Mouse (Mus musculus) lung, embryonic 16.5 days (tissue): Measurements from ENCODE around the gene Prl2c5. TPM values are rescaled to one million over a fixed set of nuclear protein-coding genes. Genes with fewer than 3 reads are reported as not detected.

Source experiments
- polyA plus RNA-seq: library from polyadenylated mRNA; unstranded; fragments of >200 nt; fragmentation: Nextera tagmentation; extraction: Ambion mirVana; gene quantifications from 2 replicates; pipeline ENCODE4 v1.2.1, GENCODE M21; 2015

Gene Prl2c5
- polyA plus RNA-seq, 1 experiment from 2014 or later = not detected

Other genes starting within 250 kb of the Prl2c5 start
- gene Prl2c2, start 177.3 kb upstream of the Prl2c5 start, polyA plus RNA-seq = not detected in 2 replicates
- 14.2 and 18.9 TPM in 2 replicates for gene Gpr137b, start 211.3 kb downstream of the Prl2c5 start, polyA plus RNA-seq